Mouse (Mus musculus) inflammation-experienced regulatory T-cells, adult 6 months (primary cell): Measurements from ENCODE around the gene Susd6. TPM values are rescaled to one million over a fixed set of nuclear protein-coding genes. Genes with fewer than 3 reads are reported as not detected.
"Not testable (repeated sequence)": the region's sequence is repeated elsewhere in the genome, so short reads cannot be mapped to it uniquely, and the experiment has no call there.

Experiments used
- ATAC-seq: one replicate; pipeline ENCODE4 v1.8.0; 2017
- polyA plus RNA-seq, 3 experiments: library from polyadenylated mRNA; unstranded; fragments of 100-300 nt; shearing (Covaris generic); gene quantifications; one replicate each; pipeline ENCODE4 v1.2.1; 2017

The Susd6 gene
- polyA plus RNA-seq, 3 experiments from 2014 or later: 21.2 to 32.8 (median 26.7) TPM

- ATAC-seq: no peak
These were observed 3.7 kb upstream of the Susd6 start for GRCm38 (mm10) chr12:80786591-80786990.

GRCm38 (mm10) chr12:80787604-80788003, 2.7 kb upstream of the Susd6 start:
- ATAC-seq: no peak

GRCm38 (mm10) chr12:80788188-80788587, 2.1 kb upstream of the Susd6 start:
- no peak for ATAC-seq

- not testable (repeated sequence) for ATAC-seq
These were observed 1.0 kb upstream of the Susd6 start for GRCm38 (mm10) chr12:80789276-80789675.

- ATAC-seq: peak; percentile 48
These were observed 625 bp downstream of the Susd6 start for GRCm38 (mm10) chr12:80790700-80791570.

GRCm38 (mm10) chr12:80791571-80792444, 1.5 kb downstream of the Susd6 start:
- no peak for ATAC-seq

GRCm38 (mm10) chr12:80792867-80793266, 2.6 kb downstream of the Susd6 start:
- ATAC-seq: peak; percentile 65

- ATAC-seq: no peak
These were observed 3.2 kb downstream of the Susd6 start for GRCm38 (mm10) chr12:80793535-80793934.

GRCm38 (mm10) chr12:80794522-80794921, 4.2 kb downstream of the Susd6 start:
- no peak for ATAC-seq

- ATAC-seq: peak; percentile 6
These were observed 4.8 kb downstream of the Susd6 start for GRCm38 (mm10) chr12:80794935-80795785.

- ATAC-seq: no peak
These were observed 8.0 kb downstream of the Susd6 start for GRCm38 (mm10) chr12:80798271-80798670.

GRCm38 (mm10) chr12:80800156-80800555, 9.8 kb downstream of the Susd6 start:
- ATAC-seq: no peak

GRCm38 (mm10) chr12:80801443-80801842, 11.1 kb downstream of the Susd6 start:
- ATAC-seq: no peak

- ATAC-seq: no peak
These were observed 13.6 kb downstream of the Susd6 start for GRCm38 (mm10) chr12:80803924-80804323.

- peak; percentile 27 for ATAC-seq
These were observed 14.6 kb downstream of the Susd6 start for GRCm38 (mm10) chr12:80804861-80805428.

GRCm38 (mm10) chr12:80807451-80808085, 17.3 kb downstream of the Susd6 start:
- ATAC-seq: no peak

GRCm38 (mm10) chr12:80810005-80810404, 19.7 kb downstream of the Susd6 start:
- peak; percentile 33 for ATAC-seq

GRCm38 (mm10) chr12:80811646-80812509, 21.6 kb downstream of the Susd6 start:
- ATAC-seq: no peak

- no peak for ATAC-seq
These were observed 22.2 kb downstream of the Susd6 start for GRCm38 (mm10) chr12:80812510-80812820.

GRCm38 (mm10) chr12:80813456-80813855, 23.1 kb downstream of the Susd6 start:
- no peak for ATAC-seq

- ATAC-seq: no peak
These were observed 23.6 kb downstream of the Susd6 start for GRCm38 (mm10) chr12:80813872-80814271.
